Mouse (Mus musculus) liver, adult 2 months (tissue): ENCODE measurements at regions not wholly inside any gene's neighbourhood (a gene's known extent, or its start where the extent isn't known, plus 50 kb on each side); places are given as distances from the start of the nearest gene placed in this dataset.

ENCODE experiments used
- DNase-seq: peaks from one replicate; pipeline ENCODE4 v3.0.0-alpha.2; 2011; ENCODE audit warnings: low read depth, low spot score; ENCODE audit errors: extremely low read depth
- H3K27ac ChIP-seq: fragments of 200-500 bp; replicated peaks from 2 replicates; pipeline ENCODE4 v1.5.1; 2012; ENCODE audit warnings: low read depth, mild to moderate bottlenecking, control low read depth, inconsistent platforms, low read length; ENCODE audit not compliant: insufficient read depth
- H3K27me3 ChIP-seq: fragments of 200-500 bp; 2 replicates; pipeline ENCODE4 v1.6.1; 2012; ENCODE audit warnings: mild to moderate bottlenecking, moderate library complexity, low read length, inconsistent platforms; ENCODE audit not compliant: control insufficient read depth, insufficient read depth
- H3K36me3 ChIP-seq: fragments of 200-500 bp; 2 replicates; pipeline ENCODE4 v1.6.1; 2012; ENCODE audit warnings: low read length, inconsistent platforms; ENCODE audit not compliant: control insufficient read depth, insufficient read depth
- H3K4me1 ChIP-seq: fragments of 200-500 bp; 2 replicates; pipeline ENCODE4 v1.6.1; 2011; ENCODE audit warnings: low read length; ENCODE audit not compliant: control insufficient read depth, insufficient read depth
- H3K4me3 ChIP-seq: fragments of 200-500 bp; 2 replicates; pipeline ENCODE4 v1.5.1; 2011; ENCODE audit warnings: low read depth, mild to moderate bottlenecking, control low read depth, low read length, moderate library complexity; ENCODE audit not compliant: insufficient read depth
- H3K79me2 ChIP-seq: fragments of 200-500 bp; 2 replicates; pipeline ENCODE4 v1.6.1; 2012; ENCODE audit warnings: inconsistent platforms, mild to moderate bottlenecking, low read length, moderate library complexity; ENCODE audit not compliant: control insufficient read depth, insufficient read depth
- H3K9ac ChIP-seq: fragments of 200-500 bp; 2 replicates; pipeline ENCODE4 v1.6.1; 2012; ENCODE audit warnings: low read depth, mild to moderate bottlenecking, control low read depth, inconsistent platforms, low read length
- CTCF ChIP-seq: fragments of 200-500 bp; IDR thresholded peaks from 2 replicates; pipeline ENCODE4 v1.5.1; 2011; ENCODE audit warnings: low read depth, low read length, control low read depth
- POLR2A ChIP-seq: fragments of 200-500 bp; IDR thresholded peaks from 2 replicates; pipeline ENCODE4 v1.6.1; 2011; ENCODE audit warnings: low read length, control low read depth; ENCODE audit not compliant: insufficient read depth; ENCODE audit errors: extremely low read depth
- WGBS: fragments of 180-500 bp; shearing (Covaris S2); methylation state at CpG from one replicate; pipeline ENCODE4 v1.1.7; 2018; 5-methylcytosine and 5-hydroxymethylcytosine counted together

DNA sequence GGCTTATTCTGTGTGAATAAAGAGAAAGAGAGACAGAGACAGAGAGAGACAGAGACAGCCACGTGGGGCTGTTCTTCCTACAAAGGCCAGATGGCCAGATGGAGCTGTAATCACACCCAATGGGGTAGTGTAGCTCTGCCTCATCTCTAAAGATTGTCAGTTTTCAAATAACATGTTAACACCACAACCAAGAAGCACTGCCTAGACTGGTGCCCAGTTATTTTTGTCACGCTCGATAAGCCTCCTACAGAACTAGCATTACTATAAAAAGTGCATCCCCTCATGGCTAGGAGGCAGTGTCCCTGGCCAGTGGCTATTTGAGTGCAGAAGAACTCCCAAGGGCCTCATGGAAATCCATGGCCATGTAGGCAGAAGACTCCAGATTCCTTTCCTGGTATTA, 90.0 kb upstream of the Irx4 start:
- Histone ChIP-seq H3K27ac (no peak overlapping the region), H3K4me3 (no peak overlapping the region), H3K79me2 (no peaks in the 10 kb centered on the region), H3K9ac (no peak overlapping the region), H3K4me1 (no peaks in the 10 kb centered on the region), H3K36me3 (no peaks in the 10 kb centered on the region), H3K27me3 (no peaks in the 10 kb centered on the region)
- no peak for TF ChIP-seq CTCF
- TF ChIP-seq POLR2A = no peak
- 75% methylated on average over 3 of the region's 3 CpGs for WGBS
- DNase-seq = no peak

DNA sequence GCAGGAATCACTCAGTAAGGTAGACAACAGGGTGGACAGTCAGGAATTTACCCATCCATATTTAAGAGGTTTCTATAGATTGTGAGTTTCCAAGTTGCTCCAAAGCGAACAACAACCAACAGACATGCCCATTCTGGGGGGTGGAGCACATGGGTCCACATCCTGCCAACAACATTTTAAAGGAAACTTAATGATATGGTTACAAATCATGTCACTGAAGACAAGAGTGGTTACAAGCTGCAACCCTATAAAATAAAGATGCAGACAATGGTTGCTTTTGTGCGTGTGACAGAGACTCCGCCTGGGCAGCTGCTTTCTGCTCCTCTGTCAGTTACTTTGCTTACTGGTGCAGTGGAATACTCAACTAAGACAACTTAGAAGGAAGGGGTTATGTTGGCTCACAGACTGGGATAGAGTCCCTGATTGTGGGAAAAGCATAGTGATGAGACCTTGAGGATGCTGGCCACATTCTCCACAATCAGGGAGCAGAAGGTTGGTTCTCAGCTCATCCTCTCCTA, 52.3 kb upstream of the Irx4 start:
- no peaks in the 10 kb centered on the region for H3K4me1 ChIP-seq

More for the DNA sequence above, 52.3 kb upstream of the Irx4 start:
- Histone ChIP-seq H3K9ac (no peak overlapping the region), H3K36me3 (no peaks in the 10 kb centered on the region), H3K4me3 (no peak overlapping the region), H3K27me3 (no peaks in the 10 kb centered on the region; the same call in 1 of the 2 replicates), H3K79me2 (no peaks in the 10 kb centered on the region), H3K27ac (no peak overlapping the region)
- no peak for DNase-seq
- TF ChIP-seq POLR2A (no peak), CTCF (no peak)
- WGBS = 92% methylated on average over 3 of the region's 3 CpGs
